Mouse (Mus musculus) limb, embryonic 15.5 days (tissue): ENCODE measurements around the gene Atg2a. TPM values are rescaled to one million over a fixed set of nuclear protein-coding genes. Genes with fewer than 3 reads are reported as not detected.

ENCODE experiments used
- ATAC-seq: fragments of 200-750 bp; cut with Nextera tagmentation; 2 replicates; pipeline ENCODE4 v1.8.0; 2017; ENCODE audit warnings: low read depth, moderate TSS enrichment; ENCODE audit not compliant: insufficient number of reproducible peaks, low FRiP score, low TSS enrichment
- H3K27ac ChIP-seq: fragments of 300-500 bp; sonication (generic); 2 replicates; pipeline ENCODE4 v1.5.1; 2015; ENCODE audit warnings: moderate library complexity, mild to moderate bottlenecking, inconsistent platforms
- H3K27me3 ChIP-seq: fragments of 300-500 bp; sonication (generic); 2 replicates; pipeline ENCODE4 v1.6.1; 2015; ENCODE audit warnings: inconsistent platforms
- H3K36me3 ChIP-seq: fragments of 300-500 bp; sonication (generic); 2 replicates; pipeline ENCODE4 v1.6.1; 2015; ENCODE audit warnings: inconsistent platforms
- H3K4me1 ChIP-seq: fragments of 300-500 bp; sonication (generic); 2 replicates; pipeline ENCODE4 v1.6.1; 2015; ENCODE audit warnings: inconsistent platforms
- H3K4me2 ChIP-seq: fragments of 300-500 bp; sonication (generic); 2 replicates; pipeline ENCODE4 v1.6.1; 2015; ENCODE audit warnings: mild to moderate bottlenecking, inconsistent platforms
- H3K4me3 ChIP-seq: fragments of 300-500 bp; sonication (generic); 2 replicates; pipeline ENCODE4 v1.5.1; 2015; ENCODE audit warnings: mild to moderate bottlenecking, inconsistent platforms
- H3K9ac ChIP-seq: fragments of 300-500 bp; sonication (generic); 2 replicates; pipeline ENCODE4 v1.6.1; 2015; ENCODE audit warnings: inconsistent platforms
- H3K9me3 ChIP-seq: fragments of 300-500 bp; sonication (generic); 2 replicates; pipeline ENCODE4 v1.6.1; 2016; ENCODE audit warnings: inconsistent platforms
- whole genome bisulfite sequencing: fragments of 180-500 bp; shearing (Covaris S2); methylation state at CpG from one replicate; pipeline ENCODE4 v1.1.7; 2015; 5-methylcytosine and 5-hydroxymethylcytosine counted together
- polyA plus RNA-seq: library from polyadenylated mRNA; unstranded; fragments of >200 nt; fragmentation: Nextera tagmentation; extraction: Ambion mirVana; gene quantifications from 2 replicates; pipeline ENCODE4 v1.2.1, GENCODE M21; 2015

The Atg2a gene
- polyA plus RNA-seq, 1 experiment from 2014 or later: 9.0 TPM

DNA sequence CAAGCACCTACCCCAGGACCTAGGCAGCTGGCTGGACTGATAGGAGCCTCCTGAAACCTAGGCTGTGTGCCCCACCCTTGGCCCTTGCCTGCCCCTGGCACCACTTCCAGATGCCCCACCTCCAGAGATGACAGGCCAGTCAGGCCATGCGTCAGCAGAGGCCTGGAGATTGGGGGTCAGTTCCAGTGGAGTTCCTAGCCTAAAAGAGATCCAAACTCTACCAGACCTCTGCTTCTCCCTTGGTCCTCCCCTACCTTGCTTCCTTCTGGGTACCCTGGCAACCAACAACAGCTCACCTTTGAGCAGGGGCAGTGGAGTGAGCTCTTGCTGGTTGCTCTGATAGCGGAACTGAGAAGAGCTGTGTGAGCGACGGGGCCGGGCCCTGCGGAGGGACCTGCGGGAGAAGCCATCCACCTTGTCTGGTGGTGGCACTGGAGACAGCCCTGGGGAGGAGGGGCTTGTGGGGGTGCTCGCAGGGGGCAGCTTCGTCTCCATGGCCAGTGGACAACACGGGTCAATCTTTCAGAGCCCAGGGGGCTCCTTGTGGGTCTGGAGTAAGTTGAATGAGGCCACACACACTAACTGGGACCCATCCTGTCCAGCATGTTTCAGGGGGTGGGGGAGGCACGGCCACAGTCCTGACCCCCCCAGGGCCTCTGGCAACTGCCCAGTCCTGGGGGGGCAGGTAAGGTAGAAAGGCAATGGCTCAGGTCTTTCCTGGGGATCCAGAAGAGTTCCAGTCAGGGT lies 7.0 kb upstream of the Atg2a start:
- no peak overlapping the region for H3K27ac ChIP-seq
- no peak for ATAC-seq
- no peaks in the 10 kb centered on the region for H3K27me3 ChIP-seq
- peaks cover 40% of the 10 kb centered on the region for H3K36me3 ChIP-seq
- WGBS: 67% methylated on average over 11 of the region's 11 CpGs
- peak overlapping the region; percentile 78 for H3K9ac ChIP-seq
- peaks cover 18% of the 10 kb centered on the region for H3K4me1 ChIP-seq
- no peaks in the 10 kb centered on the region for H3K9me3 ChIP-seq
- H3K4me2 ChIP-seq: peak overlapping the region; percentile 77
- peak overlapping the region; percentile 79 for H3K4me3 ChIP-seq

DNA sequence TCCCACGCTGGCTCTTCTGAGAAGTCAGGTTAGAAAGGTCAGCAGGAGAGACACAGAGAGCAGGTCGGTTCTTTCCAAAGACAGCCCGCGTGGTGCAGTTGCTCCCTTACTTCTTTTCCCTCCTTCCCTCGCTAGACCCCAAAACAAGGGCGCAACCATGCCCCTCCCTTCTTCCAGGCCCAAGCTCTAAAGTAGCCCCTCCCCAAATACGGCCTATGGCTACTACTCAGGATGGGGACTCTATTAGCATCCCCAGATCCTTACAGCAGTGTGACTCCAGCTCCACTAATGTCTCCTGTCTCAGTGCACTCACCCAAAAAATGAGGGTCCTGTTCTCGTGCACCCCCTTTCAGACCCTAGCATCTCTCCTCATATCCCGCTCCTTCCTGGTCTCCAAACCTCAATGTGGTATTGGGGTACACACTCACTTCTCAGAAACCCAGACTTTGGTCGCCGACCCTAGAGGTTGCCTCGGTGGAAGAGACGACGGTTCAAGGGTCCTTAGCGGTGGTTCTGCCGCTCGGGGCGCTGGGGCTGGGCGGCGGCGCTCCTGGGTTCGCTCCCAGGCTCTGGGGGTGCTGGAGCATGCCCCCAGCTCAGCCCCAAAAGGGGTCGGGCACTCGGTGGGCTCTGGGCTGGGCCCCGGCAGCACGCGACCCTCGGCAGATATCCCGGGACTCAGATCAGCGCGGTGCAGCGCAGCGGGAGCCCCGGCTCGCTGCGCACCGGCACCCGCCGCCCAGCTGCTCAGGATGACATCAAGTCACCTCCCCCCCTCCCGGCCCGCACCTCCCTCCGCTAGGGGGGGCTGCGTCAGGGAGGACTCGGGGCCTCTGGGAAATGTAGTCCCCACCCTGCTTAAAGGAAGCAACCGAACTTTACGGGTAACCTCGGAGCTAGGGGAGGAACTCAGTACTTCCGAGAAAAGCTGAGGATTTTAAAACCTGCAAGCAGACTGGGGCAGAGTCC lies 6.1 kb upstream of the Atg2a start, which contains the start of gene Ppp2r5b:
TSS of gene Ppp2r5b (minus strand) at position 789 of the 969 bp plus-strand sequence.
- peak within 1 kb of the TSS; percentile 78 for H3K9ac ChIP-seq
- H3K9me3 ChIP-seq: no peaks in the 10 kb centered on the region
- 3% methylated on average over 48 of the region's 48 CpGs for whole genome bisulfite sequencing
- peaks cover 18% of the 10 kb centered on the region for H3K4me1 ChIP-seq
- peak within 1 kb of the TSS; percentile 77 for H3K4me2 ChIP-seq
- peak within 1 kb of the TSS; percentile 79 for H3K4me3 ChIP-seq
- H3K27ac ChIP-seq: peak within 1 kb of the TSS; percentile 97
- peaks cover 31% of the 10 kb centered on the region for H3K36me3 ChIP-seq
- peak; percentile 93 for ATAC-seq
- no peaks in the 10 kb centered on the region for H3K27me3 ChIP-seq

DNA sequence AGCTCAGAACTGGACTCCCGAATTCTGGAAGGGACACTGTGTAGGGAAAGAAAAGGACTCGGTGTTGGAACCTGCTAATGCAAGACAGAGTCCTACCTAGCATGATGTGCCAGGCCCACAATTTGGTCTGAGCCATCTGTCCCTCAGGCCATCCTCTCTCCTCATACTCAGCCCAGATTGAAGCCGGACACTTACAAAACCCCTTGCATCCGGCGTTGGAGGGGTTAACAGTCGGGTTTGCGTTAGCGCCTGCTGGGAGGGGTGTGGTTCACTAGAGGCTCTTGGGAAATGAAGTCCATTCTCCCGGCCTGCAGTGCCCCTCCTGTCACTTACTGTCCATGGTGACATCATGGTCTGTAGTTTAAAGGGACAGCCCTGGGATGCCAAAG lies 5.4 kb upstream of the Atg2a start:
- Histone ChIP-seq H3K36me3 (peaks cover 24% of the 10 kb centered on the region), H3K9ac (peak overlapping the region; percentile 78), H3K4me1 (peaks cover 22% of the 10 kb centered on the region), H3K27ac (peak overlapping the region; percentile 97), H3K4me2 (peak overlapping the region; percentile 77), H3K27me3 (no peaks in the 10 kb centered on the region), H3K9me3 (no peaks in the 10 kb centered on the region), H3K4me3 (peak overlapping the region; percentile 79)
- WGBS: 0% methylated on average over 9 of the region's 9 CpGs
- ATAC-seq: peak; percentile 91

DNA sequence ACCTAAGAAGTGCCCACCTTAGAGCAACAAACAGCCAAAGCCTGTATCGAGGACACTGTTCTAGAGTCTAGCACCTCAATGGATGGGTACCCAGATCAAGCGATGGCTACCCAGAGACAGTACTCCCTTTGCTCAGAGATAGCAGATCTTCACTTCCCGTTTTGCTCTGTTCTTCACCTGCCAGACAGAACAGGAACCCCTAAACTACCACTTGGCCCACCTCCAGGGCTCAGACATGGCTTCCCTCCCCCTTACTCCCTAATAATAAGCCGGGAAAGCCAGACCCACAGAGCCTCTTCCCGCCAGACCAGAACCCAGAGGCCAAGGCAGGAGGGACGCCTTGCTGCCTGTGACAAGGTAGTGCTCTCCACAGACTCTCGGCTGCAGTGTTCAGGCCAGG lies 4.6 kb upstream of the Atg2a start:
- no peak overlapping the region for H3K4me2 ChIP-seq
- H3K4me1 ChIP-seq: peaks cover 22% of the 10 kb centered on the region
- H3K27ac ChIP-seq: no peak overlapping the region
- H3K27me3 ChIP-seq: no peaks in the 10 kb centered on the region
- no peak for ATAC-seq
- no peaks in the 10 kb centered on the region for H3K9me3 ChIP-seq
- H3K9ac ChIP-seq: no peak overlapping the region
- 72% methylated on average over 7 of the region's 7 CpGs for WGBS
- peaks cover 18% of the 10 kb centered on the region for H3K36me3 ChIP-seq
- no peak overlapping the region for H3K4me3 ChIP-seq

DNA sequence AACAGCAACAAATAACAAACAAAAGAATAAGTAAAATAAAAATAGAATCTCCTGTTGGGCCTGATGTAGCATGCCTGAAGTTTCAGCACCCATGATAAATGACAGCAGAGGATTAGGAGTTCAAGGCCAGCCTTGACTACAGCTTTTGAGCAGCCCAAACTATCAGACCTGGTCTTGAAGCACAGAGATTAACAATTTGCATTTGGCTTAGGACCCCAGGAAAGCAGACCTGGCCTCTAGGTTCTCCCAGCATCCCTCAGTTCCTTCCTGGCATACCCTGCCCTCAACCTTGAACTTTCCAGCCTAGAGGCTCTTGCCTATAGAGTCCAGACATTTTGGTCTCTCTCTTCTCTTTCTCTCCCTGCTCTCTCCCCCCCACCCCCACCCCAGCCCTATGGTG lies 2.7 kb upstream of the Atg2a start:
- no peaks in the 10 kb centered on the region for H3K9me3 ChIP-seq
- no peak overlapping the region for H3K4me2 ChIP-seq
- peaks cover 33% of the 10 kb centered on the region for H3K4me1 ChIP-seq
- H3K9ac ChIP-seq: no peak overlapping the region
- ATAC-seq: no peak
- no peak overlapping the region for H3K27ac ChIP-seq
- peaks cover 4% of the 10 kb centered on the region; the same call in 1 of the 2 replicates for H3K36me3 ChIP-seq
- H3K4me3 ChIP-seq: no peak overlapping the region
- H3K27me3 ChIP-seq: no peaks in the 10 kb centered on the region

DNA sequence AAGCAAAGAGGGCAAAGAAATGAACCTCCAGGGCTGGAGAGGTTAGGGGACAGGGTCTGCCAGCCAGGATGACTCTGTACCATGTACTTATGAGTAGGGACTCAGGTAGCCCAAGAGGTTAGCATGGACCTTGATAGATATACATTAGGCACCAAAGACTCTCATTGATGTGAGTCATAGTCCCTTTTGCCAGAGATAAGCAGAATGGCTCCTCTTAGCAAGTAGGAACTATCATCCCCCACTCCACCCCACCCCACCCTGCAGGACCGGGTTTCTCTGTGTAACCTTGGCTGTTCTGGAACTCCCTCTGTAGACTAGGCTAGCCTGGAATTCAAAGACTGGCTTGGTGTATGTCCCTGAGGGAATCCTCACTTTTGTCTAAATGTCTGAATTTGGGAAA lies 1.3 kb upstream of the Atg2a start:
- no peaks in the 10 kb centered on the region for H3K27me3 ChIP-seq
- no peak overlapping the region for H3K27ac ChIP-seq
- WGBS: 55% methylated on average over 1 of the region's 1 CpGs
- no peak overlapping the region for H3K9ac ChIP-seq
- no peak overlapping the region for H3K4me3 ChIP-seq
- peaks cover 16% of the 10 kb centered on the region for H3K36me3 ChIP-seq
- H3K4me2 ChIP-seq: no peak overlapping the region
- H3K4me1 ChIP-seq: peaks cover 22% of the 10 kb centered on the region
- ATAC-seq: no peak
- H3K9me3 ChIP-seq: no peaks in the 10 kb centered on the region

DNA sequence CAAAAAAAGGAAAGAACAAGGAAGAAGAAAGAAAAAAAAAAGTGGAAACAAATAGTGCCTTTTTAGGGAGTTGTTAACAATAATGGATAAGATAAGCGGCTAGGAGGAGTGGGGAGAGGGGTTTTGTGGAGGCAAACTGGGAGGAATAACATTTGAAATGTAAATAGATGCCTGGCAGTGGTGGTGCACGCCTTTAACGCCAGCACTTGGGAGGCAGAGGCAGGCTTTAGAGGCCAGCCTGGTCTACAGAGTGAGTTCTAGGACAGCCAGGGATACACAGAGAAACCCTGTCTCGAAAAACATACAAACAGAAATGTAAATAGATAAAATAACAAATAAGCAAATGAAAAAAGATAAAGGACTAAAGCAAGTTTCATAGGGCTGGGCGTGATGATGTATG lies 743 bp upstream of the Atg2a start:
- 35% methylated on average over 5 of the region's 5 CpGs for WGBS
- peaks cover 20% of the 10 kb centered on the region for H3K4me1 ChIP-seq
- H3K27me3 ChIP-seq: no peaks in the 10 kb centered on the region
- H3K9me3 ChIP-seq: no peaks in the 10 kb centered on the region
- H3K4me3 ChIP-seq: peak overlapping the region; percentile 84; the same call in 1 of the 2 replicates
- H3K4me2 ChIP-seq: peak overlapping the region; percentile 85
- no peak for ATAC-seq
- peaks cover 22% of the 10 kb centered on the region for H3K36me3 ChIP-seq
- no peak overlapping the region for H3K9ac ChIP-seq
- H3K27ac ChIP-seq: peak overlapping the region; percentile 50; the same call in 1 of the 2 replicates

DNA sequence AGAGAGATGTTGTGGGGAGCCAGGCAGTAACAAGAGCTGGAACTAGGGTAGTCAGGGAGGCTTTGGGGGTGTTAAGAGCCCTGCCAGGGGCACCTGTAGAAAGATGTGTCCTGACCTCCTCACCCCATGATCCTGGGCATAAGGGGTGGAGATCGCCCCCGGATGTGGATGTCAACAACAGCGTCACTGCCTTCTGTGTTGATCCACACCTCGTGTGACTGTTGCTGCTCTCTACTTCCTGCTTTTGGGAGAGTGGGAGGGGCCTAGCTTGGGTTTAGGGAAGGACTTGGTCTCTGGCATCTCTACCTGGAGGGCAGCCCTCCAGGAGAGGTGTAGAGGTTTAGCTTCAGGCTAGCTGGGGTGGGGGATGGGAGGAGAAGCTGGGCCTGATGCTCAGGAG lies 813 bp downstream of the Atg2a start:
- no peaks in the 10 kb centered on the region for H3K27me3 ChIP-seq
- H3K4me1 ChIP-seq: peaks cover 15% of the 10 kb centered on the region
- peaks cover 37% of the 10 kb centered on the region for H3K36me3 ChIP-seq
- peak; percentile 15; the same call in 1 of the 2 replicates for ATAC-seq
- H3K27ac ChIP-seq: peak overlapping the region; percentile 75
- no peaks in the 10 kb centered on the region for H3K9me3 ChIP-seq
- H3K9ac ChIP-seq: peak overlapping the region; percentile 84
- peak overlapping the region; percentile 84 for H3K4me3 ChIP-seq
- H3K4me2 ChIP-seq: peak overlapping the region; percentile 85
- 0% methylated on average over 4 of the region's 4 CpGs for WGBS

DNA sequence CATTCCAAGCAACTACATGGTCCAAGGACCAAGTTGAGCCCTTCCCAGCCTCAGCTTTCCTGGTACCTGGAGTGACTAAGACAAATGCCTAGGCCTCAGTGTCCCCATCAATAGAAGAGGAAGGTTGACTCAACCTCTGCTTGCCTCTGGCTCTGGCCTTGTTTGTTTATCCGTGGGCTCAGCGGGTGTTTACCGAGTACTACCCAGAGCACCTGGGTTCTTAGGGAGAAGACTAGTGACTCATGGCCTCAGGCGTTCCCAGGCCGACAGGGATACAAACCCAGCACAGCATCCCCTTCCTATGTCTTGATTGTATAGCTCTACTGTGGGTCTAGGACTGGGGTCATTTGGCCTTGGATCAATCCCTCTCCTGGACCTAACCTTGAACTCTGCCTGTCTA lies 1.8 kb downstream of the Atg2a start:
- Histone ChIP-seq H3K9me3 (no peaks in the 10 kb centered on the region), H3K9ac (no peak overlapping the region), H3K27ac (no peak overlapping the region), H3K4me2 (no peak overlapping the region), H3K4me1 (peaks cover 15% of the 10 kb centered on the region), H3K36me3 (peaks cover 47% of the 10 kb centered on the region), H3K27me3 (no peaks in the 10 kb centered on the region), H3K4me3 (no peak overlapping the region)
- no peak for ATAC-seq
- 82% methylated on average over 5 of the region's 5 CpGs for WGBS

DNA sequence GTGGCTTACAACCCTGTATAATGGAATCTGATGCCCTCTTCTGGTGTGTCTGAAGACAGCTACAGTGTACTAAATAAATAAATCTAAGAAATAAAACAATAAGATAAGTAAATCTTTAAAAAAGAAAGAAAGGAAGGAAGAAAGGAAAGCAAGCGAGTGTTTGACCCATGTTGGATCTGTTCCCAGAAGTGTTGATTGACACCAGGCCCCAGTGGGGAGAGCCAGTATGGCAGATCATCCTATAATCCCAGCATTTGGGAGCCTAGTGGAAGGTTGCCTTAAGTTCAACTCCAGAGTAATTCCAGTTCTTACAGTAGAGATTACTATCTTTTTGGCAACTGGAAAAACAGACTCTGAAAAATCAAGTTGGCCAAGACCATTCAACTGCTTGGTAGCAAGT lies 4.3 kb downstream of the Atg2a start:
- ATAC-seq: no peak
- H3K4me1 ChIP-seq: peaks cover 14% of the 10 kb centered on the region
- H3K4me3 ChIP-seq: no peak overlapping the region
- no peak overlapping the region for H3K4me2 ChIP-seq
- no peak overlapping the region for H3K27ac ChIP-seq
- H3K36me3 ChIP-seq: peaks cover 64% of the 10 kb centered on the region
- no peaks in the 10 kb centered on the region for H3K27me3 ChIP-seq
- WGBS: 45% methylated on average over 1 of the region's 1 CpGs
- H3K9ac ChIP-seq: no peak overlapping the region
- no peaks in the 10 kb centered on the region for H3K9me3 ChIP-seq

DNA sequence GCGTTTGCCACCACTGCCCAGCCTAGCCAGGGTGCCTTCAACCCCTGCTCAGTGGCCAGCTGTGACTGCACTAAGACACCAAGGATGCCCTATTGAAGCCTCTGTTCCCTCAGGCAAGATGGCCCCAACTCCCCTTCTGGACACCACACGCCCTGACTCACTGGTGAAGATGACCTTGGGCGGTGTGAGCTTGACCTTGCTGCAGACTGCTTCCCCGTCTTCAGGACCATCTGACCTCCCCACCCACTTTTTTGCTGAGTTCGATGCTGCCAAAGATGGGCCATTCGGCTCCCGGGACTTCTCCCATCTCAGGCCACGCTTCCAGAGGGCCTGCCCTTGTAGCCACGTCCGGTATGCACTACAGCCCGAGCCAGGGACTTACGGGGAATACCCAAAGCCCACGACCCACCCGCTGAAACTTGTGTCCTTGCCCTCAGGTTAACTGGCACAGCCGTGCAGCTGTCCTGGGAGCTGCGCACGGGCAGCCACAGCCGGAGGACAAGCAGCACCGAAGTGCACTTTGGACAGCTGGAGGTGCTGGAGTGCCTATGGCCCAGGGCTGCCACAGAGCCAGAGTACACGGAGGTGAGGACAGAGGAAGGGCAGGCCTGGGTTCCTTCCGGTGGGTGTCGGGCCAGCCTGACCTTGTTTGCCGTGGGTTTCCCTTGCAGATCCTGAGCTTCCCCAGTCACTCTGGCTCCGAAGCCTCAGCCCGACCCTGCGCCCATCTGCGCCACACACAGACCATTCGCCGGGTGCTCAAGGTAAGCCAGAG lies 6.2 kb downstream of the Atg2a start:
- WGBS: 93% methylated on average over 29 of the region's 29 CpGs
- Histone ChIP-seq H3K4me2 (no peak overlapping the region), H3K27me3 (no peaks in the 10 kb centered on the region), H3K36me3 (peaks cover 82% of the 10 kb centered on the region), H3K4me3 (no peak overlapping the region), H3K9ac (no peak overlapping the region), H3K9me3 (no peaks in the 10 kb centered on the region), H3K4me1 (peaks cover 5% of the 10 kb centered on the region), H3K27ac (no peak overlapping the region)
- no peak for ATAC-seq
